Mouse (Mus musculus) heart, embryonic 11.5 days (tissue): Measurements from ENCODE around the gene Cers6. TPM values are rescaled to one million over a fixed set of nuclear protein-coding genes. Genes with fewer than 3 reads are reported as not detected.

ENCODE experiments used
- ATAC-seq: fragments of 200-750 bp; cut with Nextera tagmentation; replicated peaks from 2 replicates; pipeline ENCODE4 v1.8.0; 2017; ENCODE audit warnings: moderate library complexity; ENCODE audit not compliant: insufficient number of reproducible peaks, low FRiP score, low TSS enrichment
- H3K27ac ChIP-seq: fragments of 300-500 bp; sonication (generic); 2 replicates; pipeline ENCODE4 v1.5.1; 2014; ENCODE audit warnings: mild to moderate bottlenecking, low read depth, low read length
- H3K27me3 ChIP-seq: fragments of 300-500 bp; sonication (generic); 2 replicates; pipeline ENCODE4 v1.6.1; 2014; ENCODE audit warnings: mild to moderate bottlenecking, low read length, mixed read lengths; ENCODE audit not compliant: control insufficient read depth, insufficient read depth
- H3K36me3 ChIP-seq: fragments of 300-500 bp; sonication (generic); 2 replicates; pipeline ENCODE4 v1.6.1; 2014; ENCODE audit warnings: mild to moderate bottlenecking, low read length, moderate library complexity, mixed read lengths; ENCODE audit not compliant: control insufficient read depth, insufficient read depth
- H3K4me1 ChIP-seq: fragments of 300-500 bp; sonication (generic); 2 replicates; pipeline ENCODE4 v1.6.1; 2014; ENCODE audit warnings: low read length; ENCODE audit not compliant: control insufficient read depth, insufficient read depth
- H3K4me2 ChIP-seq: fragments of 300-500 bp; sonication (generic); 2 replicates; pipeline ENCODE4 v1.6.1; 2014; ENCODE audit warnings: mild to moderate bottlenecking, moderate library complexity
- H3K4me3 ChIP-seq: fragments of 300-500 bp; sonication (generic); 2 replicates; pipeline ENCODE4 v1.5.1; 2014; ENCODE audit warnings: low read depth, low read length
- H3K9ac ChIP-seq: fragments of 300-500 bp; sonication (generic); 2 replicates; pipeline ENCODE4 v1.6.1; 2014; ENCODE audit warnings: mild to moderate bottlenecking, low read depth, low read length, moderate library complexity
- H3K9me3 ChIP-seq: fragments of 300-500 bp; sonication (generic); replicated peaks from 2 replicates; pipeline ENCODE4 v1.6.1; 2016; ENCODE audit warnings: low read length; ENCODE audit not compliant: control insufficient read depth
- WGBS: fragments of 180-500 bp; shearing (Covaris S2); extraction: QIAGEN DNeasy Blood & Tissue Kit; methylation state at CpG from one replicate; pipeline ENCODE4 v1.1.7; 2014; ENCODE audit not compliant: insufficient replicate concordance; 5-methylcytosine and 5-hydroxymethylcytosine counted together
- polyA plus RNA-seq: library from polyadenylated mRNA; unstranded; fragments of >200 nt; fragmentation: Nextera tagmentation; extraction: Ambion mirVana; gene quantifications from 2 replicates; pipeline ENCODE4 v1.2.1, GENCODE M21; 2014

Cers6 gene
- polyA plus RNA-seq, 1 experiment from 2014 or later, result 31.6 TPM

GRCm38 (mm10) chr2:68860391-68860790 lies 850 bp upstream of the Cers6 start:
- Histone ChIP-seq H3K27ac (no peak overlapping the region), H3K4me2 (peak overlapping the region; percentile 78), H3K27me3 (no peaks in the 10 kb centered on the region), H3K4me1 (peaks cover 6% of the 10 kb centered on the region; the same call in 1 of the 2 replicates), H3K36me3 (no peaks in the 10 kb centered on the region), H3K4me3 (no peak overlapping the region), H3K9me3 (no peaks in the 10 kb centered on the region), H3K9ac (no peak overlapping the region)
- no peak for ATAC-seq
- 63% methylated on average over 2 of the region's 2 CpGs for WGBS

GRCm38 (mm10) chr2:68861721-68862463 lies 651 bp downstream of the Cers6 start:
- Histone ChIP-seq H3K36me3 (no peaks in the 10 kb centered on the region), H3K9me3 (no peaks in the 10 kb centered on the region), H3K4me1 (peaks cover 6% of the 10 kb centered on the region; the same call in 1 of the 2 replicates), H3K4me3 (peak overlapping the region; percentile 80), H3K9ac (peak overlapping the region; percentile 80), H3K4me2 (peak overlapping the region; percentile 78), H3K27me3 (no peaks in the 10 kb centered on the region), H3K27ac (peak overlapping the region; percentile 74)
- under 1% methylated on average over 62 of the region's 64 CpGs for WGBS
- peak; percentile 63 for ATAC-seq

- Histone ChIP-seq H3K4me3 (peak overlapping the region; percentile 80), H3K4me2 (peak overlapping the region; percentile 78), H3K27ac (no peak overlapping the region), H3K27me3 (no peaks in the 10 kb centered on the region), H3K36me3 (no peaks in the 10 kb centered on the region), H3K9me3 (no peaks in the 10 kb centered on the region), H3K4me1 (peaks cover 6% of the 10 kb centered on the region; the same call in 1 of the 2 replicates), H3K9ac (peak overlapping the region; percentile 80)
- ATAC-seq, result no peak
- WGBS, result 9% methylated on average over 15 of the region's 15 CpGs
These were observed 1.4 kb downstream of the Cers6 start for GRCm38 (mm10) chr2:68862464-68863266.

- Histone ChIP-seq H3K9me3 (no peaks in the 10 kb centered on the region), H3K4me3 (peak overlapping the region; percentile 80; the same call in 1 of the 2 replicates), H3K36me3 (no peaks in the 10 kb centered on the region), H3K27ac (no peak overlapping the region), H3K4me2 (peak overlapping the region; percentile 78), H3K27me3 (no peaks in the 10 kb centered on the region), H3K4me1 (peaks cover 6% of the 10 kb centered on the region; the same call in 1 of the 2 replicates), H3K9ac (no peak overlapping the region)
- WGBS, result 43% methylated on average over 6 of the region's 6 CpGs
- ATAC-seq, result no peak
These were observed 2.3 kb downstream of the Cers6 start for GRCm38 (mm10) chr2:68863561-68863960.

- Histone ChIP-seq H3K9ac (no peak overlapping the region), H3K9me3 (no peaks in the 10 kb centered on the region), H3K4me3 (no peak overlapping the region), H3K36me3 (no peaks in the 10 kb centered on the region), H3K4me1 (peaks cover 6% of the 10 kb centered on the region; the same call in 1 of the 2 replicates), H3K27me3 (no peaks in the 10 kb centered on the region), H3K4me2 (no peak overlapping the region; the same call in 1 of the 2 replicates), H3K27ac (no peak overlapping the region)
- ATAC-seq, result no peak
- 72% methylated on average over 2 of the region's 2 CpGs for WGBS
These were observed 3.1 kb downstream of the Cers6 start for GRCm38 (mm10) chr2:68864366-68864765.

GRCm38 (mm10) chr2:68867148-68867547 lies 5.9 kb downstream of the Cers6 start:
- H3K36me3 ChIP-seq, result no peaks in the 10 kb centered on the region
- no peak for ATAC-seq
- peaks cover 23% of the 10 kb centered on the region for H3K4me1 ChIP-seq
- H3K4me2 ChIP-seq, result no peak overlapping the region
- H3K9me3 ChIP-seq, result no peaks in the 10 kb centered on the region
- WGBS, result 73% methylated on average over 4 of the region's 4 CpGs
- H3K27me3 ChIP-seq, result no peaks in the 10 kb centered on the region
- H3K9ac ChIP-seq, result no peak overlapping the region
- no peak overlapping the region for H3K4me3 ChIP-seq
- H3K27ac ChIP-seq, result no peak overlapping the region

GRCm38 (mm10) chr2:68870999-68871780 lies 9.9 kb downstream of the Cers6 start:
- WGBS, result 75% methylated on average over 17 of the region's 17 CpGs
- ATAC-seq, result no peak
- Histone ChIP-seq H3K27me3 (no peaks in the 10 kb centered on the region), H3K36me3 (no peaks in the 10 kb centered on the region), H3K4me3 (no peak overlapping the region), H3K9ac (no peak overlapping the region), H3K9me3 (no peaks in the 10 kb centered on the region), H3K27ac (no peak overlapping the region), H3K4me1 (peaks cover 30% of the 10 kb centered on the region), H3K4me2 (no peak overlapping the region)

GRCm38 (mm10) chr2:68873086-68873485 lies 11.8 kb downstream of the Cers6 start:
- Histone ChIP-seq H3K36me3 (no peaks in the 10 kb centered on the region), H3K9me3 (no peaks in the 10 kb centered on the region), H3K4me3 (no peak overlapping the region), H3K4me1 (peaks cover 30% of the 10 kb centered on the region), H3K4me2 (no peak overlapping the region), H3K27ac (no peak overlapping the region), H3K9ac (no peak overlapping the region), H3K27me3 (no peaks in the 10 kb centered on the region)
- no peak for ATAC-seq
- 84% methylated on average over 6 of the region's 6 CpGs for WGBS
